ENCODE assay signal across 8 mouse cellular contexts in genomic region chr2:73893473-73894270, GRCm38 (mm10). TPM values are rescaled to one million over a fixed set of nuclear protein-coding genes. Genes with fewer than 3 reads are reported as not detected.
A peak's percentile ranks its signal among the peaks of the same experiment; 100 is the strongest.
DNase-seq lines count a peak whose midpoint lies in the region; ATAC-seq and TF ChIP-seq lines count a peak whose summit lies in the region.

No protein-coding gene starts in this region.

- H3K36me3 ChIP-seq in heart, embryonic 12.5 days: peaks cover 2% of the 10 kb centered on the region; the same call in 1 of the 2 replicates
- no peaks in the 10 kb centered on the region for H3K36me3 ChIP-seq in ES-Bruce4 (ENCODE audit: control insufficient read depth, insufficient read depth, low read length, poor library complexity, severe bottlenecking)
- H3K36me3 ChIP-seq in embryonic facial prominence, embryonic 11.5 days (replicated peaks; ENCODE audit: control insufficient read depth, insufficient read depth, low read depth, low read length): no peaks in the 10 kb centered on the region
- H3K36me3 ChIP-seq in limb, embryonic 10.5 days: peaks cover 13% of the 10 kb centered on the region

- TF ChIP-seq CTCF in ES-Bruce4 (IDR thresholded peaks at IDR 0.05; ENCODE audit: low read depth, low read length): no peak

- peak overlapping the region; percentile 71; the same call in 1 of the 2 replicates for H3K9ac ChIP-seq in heart, embryonic 12.5 days
- peak overlapping the region; percentile 69 for H3K9ac ChIP-seq in ES-Bruce4 (ENCODE audit: low read depth, poor library complexity, severe bottlenecking)
- H3K9ac ChIP-seq in embryonic facial prominence, embryonic 11.5 days (replicated peaks; ENCODE audit: low read length): peak overlapping the region; percentile 66

- ATAC-seq in heart, embryonic 12.5 days (ENCODE audit: insufficient number of reproducible peaks, low FRiP score): no peak
- no peak for ATAC-seq in embryonic facial prominence, embryonic 11.5 days (replicated peaks; ENCODE audit: insufficient number of reproducible peaks, low FRiP score, low TSS enrichment, low read depth)

- H3K27me3 ChIP-seq in heart, embryonic 12.5 days (replicated peaks): no peaks in the 10 kb centered on the region
- H3K27me3 ChIP-seq in ES-Bruce4 (ENCODE audit: control insufficient read depth, insufficient read depth, low read length, poor library complexity, severe bottlenecking): no peaks in the 10 kb centered on the region
- no peaks in the 10 kb centered on the region for H3K27me3 ChIP-seq in embryonic facial prominence, embryonic 11.5 days (ENCODE audit: control insufficient read depth, insufficient read depth, low read length)
- no peaks in the 10 kb centered on the region for H3K27me3 ChIP-seq in limb, embryonic 10.5 days (ENCODE audit: low read depth, poor library complexity, severe bottlenecking)

- no peak overlapping the region for H3K27ac ChIP-seq in heart, embryonic 12.5 days (ENCODE audit: poor library complexity, severe bottlenecking)
- no peak overlapping the region for H3K27ac ChIP-seq in ES-Bruce4 (ENCODE audit: insufficient read depth, low read length)
- H3K27ac ChIP-seq in embryonic facial prominence, embryonic 11.5 days (replicated peaks; ENCODE audit: low read depth, low read length): 0 out of 2 replicates have a peak overlapping the region, but pooled peaks have one; percentile 65
- peak overlapping the region; percentile 97 for H3K27ac ChIP-seq in limb, embryonic 10.5 days

- no peaks in the 10 kb centered on the region for H3K9me3 ChIP-seq in heart, embryonic 12.5 days (replicated peaks)
- H3K9me3 ChIP-seq in ES-Bruce4 (replicated peaks; ENCODE audit: control insufficient read depth, insufficient read depth, low read length, poor library complexity, severe bottlenecking): no peaks in the 10 kb centered on the region
- H3K9me3 ChIP-seq in embryonic facial prominence, embryonic 11.5 days (replicated peaks; ENCODE audit: control insufficient read depth, low read length): no peaks in the 10 kb centered on the region
- H3K9me3 ChIP-seq in limb, embryonic 10.5 days (replicated peaks): no peaks in the 10 kb centered on the region

- peak overlapping the region; percentile 66 for H3K4me2 ChIP-seq in heart, embryonic 12.5 days
- peak overlapping the region; percentile 49 for H3K4me2 ChIP-seq in embryonic facial prominence, embryonic 11.5 days (ENCODE audit: low read depth, low read length)

- DNase-seq in heart, postnatal 4 days: no peak
- no peak for DNase-seq in embryonic facial prominence, embryonic 11.5 days (ENCODE audit: low spot score)
- no peak for DNase-seq in limb, embryonic 10.5 days (ENCODE audit: low spot score)
- peak; percentile 42 to 52 for DNase-seq in right cerebral cortex, adult 2 months (ENCODE audit: low spot score in 2 of 2)
- DNase-seq in adrenal gland, postnatal 4 days (ENCODE audit: low spot score in 2 of 2): no peak
- no peak for DNase-seq in gastrocnemius, postnatal 4 days (ENCODE audit: low spot score in 2 of 2)

- peak overlapping the region; percentile 99 for H3K4me3 ChIP-seq in heart, embryonic 12.5 days
- peak overlapping the region; percentile 90 for H3K4me3 ChIP-seq in ES-Bruce4 (ENCODE audit: low read depth, low read length)
- peak overlapping the region; percentile 90 for H3K4me3 ChIP-seq in embryonic facial prominence, embryonic 11.5 days (ENCODE audit: low read depth, low read length)
- H3K4me3 ChIP-seq in limb, embryonic 10.5 days: peak overlapping the region; percentile 96

- no peak for TF ChIP-seq POLR2A in ES-Bruce4 (IDR thresholded peaks at IDR 0.05; ENCODE audit: insufficient read depth, low read length)

- peaks cover 6% of the 10 kb centered on the region; the same call in 1 of the 2 replicates for H3K4me1 ChIP-seq in heart, embryonic 12.5 days (replicated peaks)
- H3K4me1 ChIP-seq in ES-Bruce4 (ENCODE audit: control insufficient read depth, insufficient read depth, low read length): no peaks in the 10 kb centered on the region
- no peaks in the 10 kb centered on the region for H3K4me1 ChIP-seq in embryonic facial prominence, embryonic 11.5 days (ENCODE audit: control insufficient read depth, insufficient read depth, low read length)
- H3K4me1 ChIP-seq in limb, embryonic 10.5 days: peaks cover 9% of the 10 kb centered on the region; the same call in 1 of the 2 replicates

- 62% methylated on average over 22 of the region's 22 CpGs for WGBS in heart, embryonic 12.5 days
- 71% methylated on average over 22 of the region's 22 CpGs for WGBS in embryonic facial prominence, embryonic 11.5 days
- WGBS in limb, embryonic 10.5 days: 68% methylated on average over 22 of the region's 22 CpGs

- TF ChIP-seq EP300 in ES-Bruce4 (IDR thresholded peaks at IDR 0.05; ENCODE audit: insufficient read depth, low read depth, low read length): no peak

RNA-seq across cellular contexts. Expression of gene Atf2, which starts 1.2 kb away (rescaled TPM):
- polyA plus RNA-seq in heart, embryonic 12.5 days (2016; fragmentation: Nextera tagmentation; extraction: Ambion mirVana): 47.9 and 50.3 TPM in 2 replicates
- total RNA-seq in heart, postnatal 4 days (2021): 10 to 100 TPM; 38.1 to 38.2 TPM
- polyA plus RNA-seq in ES-Bruce4 (2011; ENCODE audit: insufficient read depth, insufficient read length, low read depth, missing spikeins): 92.0 and 95.1 TPM in 2 replicates
- polyA plus RNA-seq in embryonic facial prominence, embryonic 11.5 days (2014; fragmentation: Nextera tagmentation; extraction: Ambion mirVana): 79.4 and 81.6 TPM in 2 replicates
- 71.8 and 85.3 TPM in 2 replicates for polyA plus RNA-seq in limb, embryonic 10.5 days (2016; fragmentation: Nextera tagmentation; extraction: Ambion mirVana)
- total RNA-seq in adrenal gland, postnatal 4 days (2021): 10 to 100 TPM; 78.5 to 81.2 TPM
- 10 to 100 TPM; 35.4 to 38.9 TPM for total RNA-seq in gastrocnemius, postnatal 4 days (2021)

RNA-seq across cellular contexts. Expression of gene Atp5g3, which starts 17.5 kb away (rescaled TPM):
- polyA plus RNA-seq in heart, embryonic 12.5 days (2016; fragmentation: Nextera tagmentation; extraction: Ambion mirVana): 1,951 and 2,142 TPM in 2 replicates
- total RNA-seq in heart, postnatal 4 days (2021): 1,000 to 10,000 TPM; 3,070 to 3,248 TPM
- polyA plus RNA-seq in ES-Bruce4 (2011; ENCODE audit: insufficient read depth, insufficient read length, low read depth, missing spikeins): 470 and 481 TPM in 2 replicates
- 890 and 926 TPM in 2 replicates for polyA plus RNA-seq in embryonic facial prominence, embryonic 11.5 days (2014; fragmentation: Nextera tagmentation; extraction: Ambion mirVana)
- polyA plus RNA-seq in limb, embryonic 10.5 days (2016; fragmentation: Nextera tagmentation; extraction: Ambion mirVana): 886 and 910 TPM in 2 replicates
- 100 to 1,000 TPM; 849 to 850 TPM for total RNA-seq in adrenal gland, postnatal 4 days (2021)
- 1,000 to 10,000 TPM; 1,365 to 1,414 TPM for total RNA-seq in gastrocnemius, postnatal 4 days (2021)

Comparison
In these comparisons a context has a peak if more than half of its experiments do, and no peak if none do; other contexts are left out.
1. H3K27ac ChIP-seq: peak in embryonic facial prominence, embryonic 11.5 days (single experiment) and limb, embryonic 10.5 days (single experiment); none in heart, embryonic 12.5 days (single experiment) and ES-Bruce4 (single experiment).
2. DNase-seq: peak in right cerebral cortex, adult 2 months (2 of 2); none in heart, postnatal 4 days (single experiment), embryonic facial prominence, embryonic 11.5 days (single experiment), limb, embryonic 10.5 days (single experiment), adrenal gland, postnatal 4 days (0 of 2) and gastrocnemius, postnatal 4 days (0 of 2).
3. Peak in every context shown above with its lines, with median percentiles within 50 percentile points of each other: H3K4me3 ChIP-seq and H3K9ac ChIP-seq.